Mouse (Mus musculus): ENCODE measurements around the gene Arhgef39. TPM values are rescaled to one million over a fixed set of nuclear protein-coding genes. Genes with fewer than 3 reads are reported as not detected.

The Arhgef39 gene
- polyA plus RNA-seq (2014; fragmentation: Illumina TruSeq; extraction: RNeasy Lipid Tissue Mini Kit (QIAGEN cat#74804); ENCODE audit: low read depth, low replicate concordance): 22.4 TPM

GRCm38 (mm10) chr4:43499407-43500333 lies at the start of gene Arhgef39:
TSS of gene Arhgef39 (minus strand) at chr4:43499695.

GRCm38 (mm10) chr4:43506536-43507185 lies 7.2 kb upstream of the Arhgef39 start, which contains the start of gene Car9:
TSS of gene Car9 (plus strand) at chr4:43506966.

GRCm38 (mm10) chr4:43492821-43493185 lies 6.7 kb downstream of the Arhgef39 start, which contains the start of gene Ccdc107:
TSS of gene Ccdc107 (plus strand) at chr4:43492900.

GRCm38 (mm10) chr4:43483535-43484091 lies 15.9 kb downstream of the Arhgef39 start, which contains the start of gene Sit1:
TSS of gene Sit1 (minus strand) at chr4:43483734.

GRCm38 (mm10) chr4:43454041-43454836 lies 45.3 kb downstream of the Arhgef39 start, which contains the start of gene Cd72:
TSS of gene Cd72 (minus strand) at chr4:43454628.

Other genes with a start within 250 kb of the Arhgef39 start
- 1.1 TPM for gene Atp8b5, start 232.5 kb downstream of the Arhgef39 start, polyA plus RNA-seq (2014; fragmentation: Illumina TruSeq; extraction: RNeasy Lipid Tissue Mini Kit (QIAGEN cat#74804); ENCODE audit: low read depth, low replicate concordance)
- gene Rusc2, start 117.7 kb downstream of the Arhgef39 start, polyA plus RNA-seq (2014; fragmentation: Illumina TruSeq; extraction: RNeasy Lipid Tissue Mini Kit (QIAGEN cat#74804); ENCODE audit: low read depth, low replicate concordance): 0.16 TPM
- not detected for gene Fam166b, start 70.6 kb downstream of the Arhgef39 start, polyA plus RNA-seq (2014; fragmentation: Illumina TruSeq; extraction: RNeasy Lipid Tissue Mini Kit (QIAGEN cat#74804); ENCODE audit: low read depth, low replicate concordance)
- gene Tesk1, start 57.8 kb downstream of the Arhgef39 start, polyA plus RNA-seq (2014; fragmentation: Illumina TruSeq; extraction: RNeasy Lipid Tissue Mini Kit (QIAGEN cat#74804); ENCODE audit: low read depth, low replicate concordance): 0.88 TPM
- 8.8 TPM for gene Cd72, start 45.1 kb downstream of the Arhgef39 start, polyA plus RNA-seq (2014; fragmentation: Illumina TruSeq; extraction: RNeasy Lipid Tissue Mini Kit (QIAGEN cat#74804); ENCODE audit: low read depth, low replicate concordance)
- not detected for gene Sit1, start 16.0 kb downstream of the Arhgef39 start, polyA plus RNA-seq (2014; fragmentation: Illumina TruSeq; extraction: RNeasy Lipid Tissue Mini Kit (QIAGEN cat#74804); ENCODE audit: low read depth, low replicate concordance)
- gene Ccdc107, start 6.8 kb downstream of the Arhgef39 start, polyA plus RNA-seq (2014; fragmentation: Illumina TruSeq; extraction: RNeasy Lipid Tissue Mini Kit (QIAGEN cat#74804); ENCODE audit: low read depth, low replicate concordance): 10.5 TPM
- gene Car9, start 7.3 kb upstream of the Arhgef39 start, polyA plus RNA-seq (2014; fragmentation: Illumina TruSeq; extraction: RNeasy Lipid Tissue Mini Kit (QIAGEN cat#74804); ENCODE audit: low read depth, low replicate concordance): 22.6 TPM
- 135 TPM for gene Tpm2, start 24.1 kb upstream of the Arhgef39 start, polyA plus RNA-seq (2014; fragmentation: Illumina TruSeq; extraction: RNeasy Lipid Tissue Mini Kit (QIAGEN cat#74804); ENCODE audit: low read depth, low replicate concordance)
- gene Creb3, start 62.6 kb upstream of the Arhgef39 start, polyA plus RNA-seq (2014; fragmentation: Illumina TruSeq; extraction: RNeasy Lipid Tissue Mini Kit (QIAGEN cat#74804); ENCODE audit: low read depth, low replicate concordance): 13.0 TPM
- 75.7 TPM for gene Tln1, start 63.0 kb upstream of the Arhgef39 start, polyA plus RNA-seq (2014; fragmentation: Illumina TruSeq; extraction: RNeasy Lipid Tissue Mini Kit (QIAGEN cat#74804); ENCODE audit: low read depth, low replicate concordance)
- 5.5 TPM for gene Rgp1, start 79.0 kb upstream of the Arhgef39 start, polyA plus RNA-seq (2014; fragmentation: Illumina TruSeq; extraction: RNeasy Lipid Tissue Mini Kit (QIAGEN cat#74804); ENCODE audit: low read depth, low replicate concordance)
- 1.9 TPM for gene Gba2, start 79.2 kb upstream of the Arhgef39 start, polyA plus RNA-seq (2014; fragmentation: Illumina TruSeq; extraction: RNeasy Lipid Tissue Mini Kit (QIAGEN cat#74804); ENCODE audit: low read depth, low replicate concordance)
- gene Msmp, start 84.8 kb upstream of the Arhgef39 start, polyA plus RNA-seq (2014; fragmentation: Illumina TruSeq; extraction: RNeasy Lipid Tissue Mini Kit (QIAGEN cat#74804); ENCODE audit: low read depth, low replicate concordance): not detected
- gene Npr2, start 132.2 kb upstream of the Arhgef39 start, polyA plus RNA-seq (2014; fragmentation: Illumina TruSeq; extraction: RNeasy Lipid Tissue Mini Kit (QIAGEN cat#74804); ENCODE audit: low read depth, low replicate concordance): 3.2 TPM
- not detected for gene Spag8, start 153.9 kb upstream of the Arhgef39 start, polyA plus RNA-seq (2014; fragmentation: Illumina TruSeq; extraction: RNeasy Lipid Tissue Mini Kit (QIAGEN cat#74804); ENCODE audit: low read depth, low replicate concordance)
- 8.2 TPM for gene Hint2, start 156.8 kb upstream of the Arhgef39 start, polyA plus RNA-seq (2014; fragmentation: Illumina TruSeq; extraction: RNeasy Lipid Tissue Mini Kit (QIAGEN cat#74804); ENCODE audit: low read depth, low replicate concordance)
- 2.7 TPM for gene Tmem8b, start 169.3 kb upstream of the Arhgef39 start, polyA plus RNA-seq (2014; fragmentation: Illumina TruSeq; extraction: RNeasy Lipid Tissue Mini Kit (QIAGEN cat#74804); ENCODE audit: low read depth, low replicate concordance)
- gene Fam221b, start 169.4 kb upstream of the Arhgef39 start, polyA plus RNA-seq (2014; fragmentation: Illumina TruSeq; extraction: RNeasy Lipid Tissue Mini Kit (QIAGEN cat#74804); ENCODE audit: low read depth, low replicate concordance): 0.47 TPM
- not detected for gene Olfr70, start 201.1 kb upstream of the Arhgef39 start, polyA plus RNA-seq (2014; fragmentation: Illumina TruSeq; extraction: RNeasy Lipid Tissue Mini Kit (QIAGEN cat#74804); ENCODE audit: low read depth, low replicate concordance)
- not detected for gene Olfr71, start 210.6 kb upstream of the Arhgef39 start, polyA plus RNA-seq (2014; fragmentation: Illumina TruSeq; extraction: RNeasy Lipid Tissue Mini Kit (QIAGEN cat#74804); ENCODE audit: low read depth, low replicate concordance)
- gene Hrct1, start 227.5 kb upstream of the Arhgef39 start, polyA plus RNA-seq (2014; fragmentation: Illumina TruSeq; extraction: RNeasy Lipid Tissue Mini Kit (QIAGEN cat#74804); ENCODE audit: low read depth, low replicate concordance): not detected
- gene Spaar, start 230.3 kb upstream of the Arhgef39 start, polyA plus RNA-seq (2014; fragmentation: Illumina TruSeq; extraction: RNeasy Lipid Tissue Mini Kit (QIAGEN cat#74804); ENCODE audit: low read depth, low replicate concordance): 0.54 TPM